Mouse (Mus musculus) limb, embryonic 12.5 days (tissue): ENCODE results near the gene Atg5. TPM values are rescaled to one million over a fixed set of nuclear protein-coding genes. Genes with fewer than 3 reads are reported as not detected.
"Not testable (repeated sequence)": the region's sequence is repeated elsewhere in the genome, so short reads cannot be mapped to it uniquely, and the experiment has no call there.

Source experiments
- ATAC-seq: fragments of 200-750 bp; cut with Nextera tagmentation; 2 replicates; pipeline ENCODE4 v1.8.0; 2017; ENCODE audit warnings: low read depth, moderate TSS enrichment; ENCODE audit not compliant: insufficient number of reproducible peaks, insufficient read depth, low FRiP score, low TSS enrichment
- H3K27ac ChIP-seq: fragments of 300-500 bp; sonication (generic); 2 replicates; pipeline ENCODE4 v1.5.1; 2016; ENCODE audit warnings: mild to moderate bottlenecking, moderate library complexity
- H3K27me3 ChIP-seq: fragments of 300-500 bp; sonication (generic); 2 replicates; pipeline ENCODE4 v1.6.1; 2016; ENCODE audit warnings: mild to moderate bottlenecking, moderate library complexity
- H3K36me3 ChIP-seq: fragments of 300-500 bp; sonication (generic); 2 replicates; pipeline ENCODE4 v1.6.1; 2016; ENCODE audit warnings: mild to moderate bottlenecking, moderate library complexity
- H3K4me1 ChIP-seq: fragments of 300-500 bp; sonication (generic); replicated peaks from 2 replicates; pipeline ENCODE4 v1.6.1; 2016
- H3K4me2 ChIP-seq: fragments of 300-500 bp; sonication (generic); 2 replicates; pipeline ENCODE4 v1.6.1; 2016; ENCODE audit warnings: mild to moderate bottlenecking, moderate library complexity
- H3K4me3 ChIP-seq: fragments of 300-500 bp; sonication (generic); replicated peaks from 2 replicates; pipeline ENCODE4 v1.5.1; 2016; ENCODE audit warnings: mild to moderate bottlenecking
- H3K9ac ChIP-seq: fragments of 300-500 bp; sonication (generic); replicated peaks from 2 replicates; pipeline ENCODE4 v1.6.1; 2016; ENCODE audit warnings: mild to moderate bottlenecking, moderate library complexity
- H3K9me3 ChIP-seq: fragments of 300-500 bp; sonication (generic); 2 replicates; pipeline ENCODE4 v1.6.1; 2016; ENCODE audit warnings: mild to moderate bottlenecking, moderate library complexity
- WGBS: fragments of 180-500 bp; shearing (Covaris S2); methylation state at CpG from one replicate; pipeline ENCODE4 v1.1.7; 2016; 5-methylcytosine and 5-hydroxymethylcytosine counted together
- polyA plus RNA-seq: library from polyadenylated mRNA; unstranded; fragments of >200 nt; fragmentation: Nextera tagmentation; extraction: Ambion mirVana; gene quantifications from 2 replicates; pipeline ENCODE4 v1.2.1, GENCODE M21; 2016

Atg5 gene
- polyA plus RNA-seq: 48.5 and 49.1 TPM in 2 replicates

GRCm38 (mm10) chr10:44268145-44268860 is at the start of gene Atg5:
Atg5 (plus strand) TSS chr10:44268358.
- Histone ChIP-seq H3K9ac (peak within 1 kb of the TSS; percentile 89), H3K36me3 (no peaks in the 10 kb centered on the region), H3K27me3 (no peaks in the 10 kb centered on the region), H3K27ac (peak within 1 kb of the TSS; percentile 95), H3K9me3 (no peaks in the 10 kb centered on the region), H3K4me3 (peak within 1 kb of the TSS; percentile 88), H3K4me2 (peak within 1 kb of the TSS; percentile 71), H3K4me1 (peaks cover 20% of the 10 kb centered on the region)
- under 1% methylated on average over 63 of the region's 63 CpGs for WGBS
- peak; percentile 97 for ATAC-seq

GRCm38 (mm10) chr10:44219073-44219472 is 49.1 kb upstream of the Atg5 start:
- not testable (repeated sequence) for H3K9me3 ChIP-seq, H3K4me2 ChIP-seq, H3K4me3 ChIP-seq, H3K27ac ChIP-seq, ATAC-seq, H3K9ac ChIP-seq, H3K4me1 ChIP-seq, H3K27me3 ChIP-seq, H3K36me3 ChIP-seq
- WGBS: 14% methylated on average over 2 of the region's 2 CpGs

- no peak overlapping the region for H3K4me3 ChIP-seq
- no peaks in the 10 kb centered on the region for H3K27me3 ChIP-seq
- WGBS: 96% methylated on average over 9 of the region's 9 CpGs
- no peak overlapping the region for H3K27ac ChIP-seq
- no peak for ATAC-seq
- H3K9ac ChIP-seq: no peak overlapping the region
- no peaks in the 10 kb centered on the region for H3K4me1 ChIP-seq
- H3K9me3 ChIP-seq: 0 out of 2 replicates have a peak, but pooled peaks cover 3% of the 10 kb centered on the region
- H3K4me2 ChIP-seq: no peak overlapping the region
- H3K36me3 ChIP-seq: no peaks in the 10 kb centered on the region
Measured at GRCm38 (mm10) chr10:44224345-44224744, 43.8 kb upstream of the Atg5 start.

- H3K27me3 ChIP-seq, H3K27ac ChIP-seq, H3K9me3 ChIP-seq, H3K4me2 ChIP-seq, H3K9ac ChIP-seq, ATAC-seq, H3K4me3 ChIP-seq, H3K4me1 ChIP-seq, H3K36me3 ChIP-seq: not testable (repeated sequence)
- 11% methylated on average over 1 of the region's 1 CpGs for WGBS
Measured at GRCm38 (mm10) chr10:44233351-44233750, 34.8 kb upstream of the Atg5 start.

GRCm38 (mm10) chr10:44235298-44235697 is 32.9 kb upstream of the Atg5 start:
- H3K4me2 ChIP-seq, H3K4me1 ChIP-seq, H3K4me3 ChIP-seq, H3K9ac ChIP-seq, H3K27ac ChIP-seq, H3K27me3 ChIP-seq, H3K36me3 ChIP-seq, ATAC-seq, H3K9me3 ChIP-seq: not testable (repeated sequence)
- 36% methylated on average over 7 of the region's 7 CpGs for WGBS

- Histone ChIP-seq H3K4me2 (no peak overlapping the region), H3K9ac (no peak overlapping the region), H3K27ac (no peak overlapping the region), H3K9me3 (no peaks in the 10 kb centered on the region), H3K4me1 (no peaks in the 10 kb centered on the region), H3K36me3 (no peaks in the 10 kb centered on the region), H3K27me3 (no peaks in the 10 kb centered on the region), H3K4me3 (no peak overlapping the region)
- ATAC-seq: no peak
- WGBS: 40% methylated on average over 7 of the region's 7 CpGs
Measured at GRCm38 (mm10) chr10:44256624-44257023, 11.5 kb upstream of the Atg5 start.

GRCm38 (mm10) chr10:44265835-44266234 is 2.3 kb upstream of the Atg5 start:
- no peak for ATAC-seq
- 75% methylated on average over 3 of the region's 3 CpGs for WGBS
- H3K4me3 ChIP-seq: no peak overlapping the region
- H3K36me3 ChIP-seq: no peaks in the 10 kb centered on the region
- no peak overlapping the region for H3K9ac ChIP-seq
- no peaks in the 10 kb centered on the region for H3K27me3 ChIP-seq
- peaks cover 20% of the 10 kb centered on the region for H3K4me1 ChIP-seq
- no peaks in the 10 kb centered on the region for H3K9me3 ChIP-seq
- no peak overlapping the region for H3K4me2 ChIP-seq
- 0 out of 2 replicates have a peak overlapping the region, but pooled peaks have one; percentile 7 for H3K27ac ChIP-seq

GRCm38 (mm10) chr10:44266561-44266960 is 1.6 kb upstream of the Atg5 start:
- H3K27me3 ChIP-seq: no peaks in the 10 kb centered on the region
- H3K9ac ChIP-seq: no peak overlapping the region
- H3K9me3 ChIP-seq: no peaks in the 10 kb centered on the region
- H3K4me1 ChIP-seq: peaks cover 20% of the 10 kb centered on the region
- no peak for ATAC-seq
- peak overlapping the region; percentile 71; the same call in 1 of the 2 replicates for H3K4me2 ChIP-seq
- H3K36me3 ChIP-seq: no peaks in the 10 kb centered on the region
- H3K27ac ChIP-seq: no peak overlapping the region
- H3K4me3 ChIP-seq: no peak overlapping the region

GRCm38 (mm10) chr10:44267426-44268142 is 574 bp upstream of the Atg5 start:
- 8% methylated on average over 11 of the region's 11 CpGs for WGBS
- 0 out of 2 replicates have a peak, but pooled peaks have one; percentile 3 for ATAC-seq
- H3K9me3 ChIP-seq: no peaks in the 10 kb centered on the region
- peak overlapping the region; percentile 88 for H3K4me3 ChIP-seq
- peak overlapping the region; percentile 71 for H3K4me2 ChIP-seq
- peaks cover 20% of the 10 kb centered on the region for H3K4me1 ChIP-seq
- H3K9ac ChIP-seq: peak overlapping the region; percentile 64
- H3K27ac ChIP-seq: peak overlapping the region; percentile 95; the same call in 1 of the 2 replicates
- no peaks in the 10 kb centered on the region for H3K36me3 ChIP-seq
- H3K27me3 ChIP-seq: no peaks in the 10 kb centered on the region

- WGBS: 78% methylated on average over 2 of the region's 2 CpGs
- H3K4me3 ChIP-seq: peak overlapping the region; percentile 88
- H3K4me1 ChIP-seq: peaks cover 20% of the 10 kb centered on the region
- no peaks in the 10 kb centered on the region for H3K9me3 ChIP-seq
- H3K4me2 ChIP-seq: peak overlapping the region; percentile 71
- H3K9ac ChIP-seq: peak overlapping the region; percentile 89
- ATAC-seq: no peak
- H3K27ac ChIP-seq: no peak overlapping the region
- no peaks in the 10 kb centered on the region for H3K27me3 ChIP-seq
- H3K36me3 ChIP-seq: no peaks in the 10 kb centered on the region
Measured at GRCm38 (mm10) chr10:44269211-44269610, 1.1 kb downstream of the Atg5 start.

GRCm38 (mm10) chr10:44282323-44282722 is 14.2 kb downstream of the Atg5 start:
- no peak overlapping the region for H3K27ac ChIP-seq
- H3K4me2 ChIP-seq: no peak overlapping the region
- WGBS: 81% methylated on average over 1 of the region's 1 CpGs
- no peak overlapping the region for H3K4me3 ChIP-seq
- H3K9ac ChIP-seq: no peak overlapping the region
- H3K27me3 ChIP-seq: no peaks in the 10 kb centered on the region
- H3K4me1 ChIP-seq: no peaks in the 10 kb centered on the region
- no peaks in the 10 kb centered on the region for H3K9me3 ChIP-seq
- ATAC-seq: no peak
- peaks cover 15% of the 10 kb centered on the region for H3K36me3 ChIP-seq
